Mouse (Mus musculus) yolk sac, embryonic 10.5 days (tissue): ENCODE measurements around the gene Ttyh2.
A peak's percentile ranks its signal among the peaks of the same experiment; 100 is the strongest.

ENCODE experiments used
- DNase-seq: peaks from one replicate; pipeline ENCODE4 v3.0.0-alpha.2; 2017; ENCODE audit warnings: low spot score

The Ttyh2 gene

GRCm38 (mm10) chr11:114711393-114711792 lies 36.2 kb downstream of the Ttyh2 start:
- no peak for DNase-seq

- no peak for DNase-seq
These were observed 36.6 kb downstream of the Ttyh2 start for GRCm38 (mm10) chr11:114711861-114712260.

GRCm38 (mm10) chr11:114714526-114714925 lies 39.3 kb downstream of the Ttyh2 start:
- DNase-seq, result no peak

GRCm38 (mm10) chr11:114715531-114715930 lies 40.3 kb downstream of the Ttyh2 start:
- no peak for DNase-seq

GRCm38 (mm10) chr11:114720535-114720934 lies 45.3 kb downstream of the Ttyh2 start:
- DNase-seq, result no peak

GRCm38 (mm10) chr11:114722438-114722837 lies 47.2 kb downstream of the Ttyh2 start:
- DNase-seq, result no peak

GRCm38 (mm10) chr11:114723030-114723429 lies 47.8 kb downstream of the Ttyh2 start:
- DNase-seq, result no peak

GRCm38 (mm10) chr11:114724787-114725590 lies 49.8 kb downstream of the Ttyh2 start:
- no peak for DNase-seq

- DNase-seq, result peak; percentile 46
These were observed 52.0 kb downstream of the Ttyh2 start, which contains the start of gene Dnaic2 for GRCm38 (mm10) chr11:114726965-114727825. TSS of gene Dnaic2 (plus strand) at chr11:114727408.

GRCm38 (mm10) chr11:114727826-114728186 lies 52.6 kb downstream of the Ttyh2 start:
- no peak for DNase-seq

GRCm38 (mm10) chr11:114728333-114728732 lies 53.1 kb downstream of the Ttyh2 start:
- no peak for DNase-seq

- DNase-seq, result no peak
These were observed 54.7 kb downstream of the Ttyh2 start for GRCm38 (mm10) chr11:114729832-114730363.

GRCm38 (mm10) chr11:114731711-114732110 lies 56.5 kb downstream of the Ttyh2 start:
- DNase-seq, result no peak

GRCm38 (mm10) chr11:114732890-114733289 lies 57.7 kb downstream of the Ttyh2 start:
- no peak for DNase-seq

GRCm38 (mm10) chr11:114736111-114736510 lies 60.9 kb downstream of the Ttyh2 start:
- no peak for DNase-seq

- no peak for DNase-seq
These were observed 61.8 kb downstream of the Ttyh2 start for GRCm38 (mm10) chr11:114736913-114737624.

- no peak for DNase-seq
These were observed 65.4 kb downstream of the Ttyh2 start for GRCm38 (mm10) chr11:114740598-114740997.

GRCm38 (mm10) chr11:114741451-114741850 lies 66.2 kb downstream of the Ttyh2 start:
- DNase-seq, result no peak

GRCm38 (mm10) chr11:114745134-114745533 lies 69.9 kb downstream of the Ttyh2 start:
- DNase-seq, result peak; percentile 66

GRCm38 (mm10) chr11:114747564-114748138 lies 72.4 kb downstream of the Ttyh2 start:
- DNase-seq, result no peak
